Mouse (Mus musculus): ENCODE data around the gene Apobec1. TPM values are rescaled to one million over a fixed set of nuclear protein-coding genes. Genes with fewer than 3 reads are reported as not detected.
"Not testable (repeated sequence)": the region's sequence is repeated elsewhere in the genome, so short reads cannot be mapped to it uniquely, and the experiment has no call there.

The Apobec1 gene
- polyA plus RNA-seq (2015; fragmentation: Nextera tagmentation; extraction: Ambion mirVana) = 1.9 and 2.9 TPM in 2 replicates

DNA sequence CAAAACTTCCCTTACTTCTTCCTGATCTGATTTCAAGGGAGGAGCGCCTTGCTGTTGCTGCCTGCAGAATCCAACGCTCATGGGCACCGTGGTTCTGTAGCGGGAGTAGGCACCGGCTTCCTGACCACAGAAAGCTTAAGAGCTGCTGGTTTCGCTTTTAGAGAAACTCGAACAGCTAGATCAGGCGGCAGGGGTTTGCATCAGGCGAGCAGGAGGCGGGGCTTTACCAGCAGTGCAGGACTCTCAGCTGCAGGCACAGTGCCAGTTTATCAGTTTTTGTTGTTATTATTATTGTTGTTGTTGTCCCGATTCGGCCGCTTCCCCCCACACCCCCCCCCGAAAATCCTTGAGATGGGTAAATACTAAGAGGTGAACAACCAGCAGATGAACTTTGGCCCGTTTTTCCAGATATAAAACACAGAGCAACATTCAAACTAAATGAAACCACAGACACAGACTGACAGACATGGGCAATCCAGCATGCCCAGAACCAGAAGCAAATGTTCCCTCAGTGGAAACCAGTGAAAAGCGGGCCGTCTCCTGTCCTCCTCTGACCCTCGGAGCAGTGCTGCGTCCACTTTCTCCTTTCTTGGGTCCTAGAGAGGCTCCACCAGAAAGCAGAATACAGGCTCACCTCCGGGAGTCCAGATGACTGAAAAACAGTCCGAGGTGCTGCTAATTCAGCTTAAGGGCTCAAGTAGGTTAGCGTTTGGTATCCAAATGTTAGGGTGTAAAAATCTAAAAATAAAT, at the start of gene Apobec1:
Gene Apobec1, minus strand, starts transcription at position 203 of the 750 bp plus-strand sequence.
- Histone ChIP-seq H3K27ac (peak within 1 kb of the TSS; percentile 11; the same call in 1 of the 2 replicates), H3K9ac (replicated peaks) (peak within 1 kb of the TSS; percentile 55; the same call in 1 of the 2 replicates), H3K4me2 (replicated peaks) (peak within 1 kb of the TSS; percentile 62), H3K9me3 (no peaks in the 10 kb centered on the region), H3K27me3 (no peaks in the 10 kb centered on the region), H3K4me1 (replicated peaks) (peaks cover 5% of the 10 kb centered on the region; the same call in 1 of the 2 replicates), H3K36me3 (no peaks in the 10 kb centered on the region), H3K4me3 (replicated peaks) (peak within 1 kb of the TSS; percentile 38)
- 7% methylated on average over 22 of the region's 22 CpGs for WGBS
- peak; percentile 64 for ATAC-seq

DNA sequence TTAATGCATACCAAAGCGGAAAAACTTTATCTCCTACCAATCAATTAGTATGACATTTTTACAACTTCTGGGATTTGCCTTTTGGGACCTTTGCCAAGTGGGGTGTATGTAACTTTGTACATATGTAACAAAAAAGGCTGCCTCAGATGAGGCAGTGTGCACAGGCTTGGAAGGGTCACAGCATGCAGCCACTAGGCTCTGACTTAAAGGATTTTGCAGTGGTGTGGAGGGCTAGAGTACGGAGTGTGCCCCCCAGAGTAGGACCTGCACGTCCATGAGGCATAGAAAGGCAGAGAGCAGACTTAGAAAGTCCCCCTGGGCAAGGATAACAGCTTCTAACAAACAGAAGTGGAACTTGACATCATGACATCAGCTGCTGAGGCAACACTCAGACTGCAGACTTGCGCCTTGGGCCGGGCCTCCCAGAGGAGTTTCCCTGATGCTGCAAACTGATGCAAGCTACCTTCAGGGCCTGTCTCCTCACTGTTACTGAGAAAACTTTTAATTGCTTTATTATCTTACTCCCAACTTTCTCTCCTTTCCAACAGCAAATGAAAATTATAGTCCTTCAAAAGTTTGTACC, 48.2 kb upstream of the Apobec1 start:
- Histone ChIP-seq H3K36me3 (no peaks in the 10 kb centered on the region), H3K9ac (replicated peaks) (no peak overlapping the region), H3K4me2 (replicated peaks) (no peak overlapping the region), H3K9me3 (no peaks in the 10 kb centered on the region), H3K27ac (no peak overlapping the region), H3K27me3 (no peaks in the 10 kb centered on the region), H3K4me1 (replicated peaks) (peaks cover 9% of the 10 kb centered on the region; the same call in 1 of the 2 replicates), H3K4me3 (replicated peaks) (no peak overlapping the region)
- 67% methylated on average over 5 of the region's 5 CpGs for WGBS
- no peak for ATAC-seq

- Histone ChIP-seq H3K4me1 (replicated peaks) (0 out of 2 replicates have a peak, but pooled peaks cover 3% of the 10 kb centered on the region), H3K4me2 (replicated peaks) (no peak overlapping the region), H3K27ac (no peak overlapping the region)
These were observed 47.7 kb upstream of the Apobec1 start for GRCm38 (mm10) chr6:122649903-122650302.

GRCm38 (mm10) chr6:122644196-122644595, 42.0 kb upstream of the Apobec1 start:
- H3K36me3 ChIP-seq; H3K9ac ChIP-seq (replicated peaks); H3K9me3 ChIP-seq; H3K27ac ChIP-seq; H3K4me1 ChIP-seq (replicated peaks); ATAC-seq; H3K4me3 ChIP-seq (replicated peaks); H3K27me3 ChIP-seq; H3K4me2 ChIP-seq (replicated peaks): not testable (repeated sequence)
- 91% methylated on average over 21 of the region's 21 CpGs for WGBS

More at GRCm38 (mm10) chr6:122649903-122650302, 47.7 kb upstream of the Apobec1 start:
- 84% methylated on average over 3 of the region's 3 CpGs for WGBS
- H3K36me3 ChIP-seq = no peaks in the 10 kb centered on the region
- H3K27me3 ChIP-seq = no peaks in the 10 kb centered on the region
- no peaks in the 10 kb centered on the region for H3K9me3 ChIP-seq
- ATAC-seq = no peak
- H3K4me3 ChIP-seq (replicated peaks) = no peak overlapping the region
- H3K9ac ChIP-seq (replicated peaks) = no peak overlapping the region

DNA sequence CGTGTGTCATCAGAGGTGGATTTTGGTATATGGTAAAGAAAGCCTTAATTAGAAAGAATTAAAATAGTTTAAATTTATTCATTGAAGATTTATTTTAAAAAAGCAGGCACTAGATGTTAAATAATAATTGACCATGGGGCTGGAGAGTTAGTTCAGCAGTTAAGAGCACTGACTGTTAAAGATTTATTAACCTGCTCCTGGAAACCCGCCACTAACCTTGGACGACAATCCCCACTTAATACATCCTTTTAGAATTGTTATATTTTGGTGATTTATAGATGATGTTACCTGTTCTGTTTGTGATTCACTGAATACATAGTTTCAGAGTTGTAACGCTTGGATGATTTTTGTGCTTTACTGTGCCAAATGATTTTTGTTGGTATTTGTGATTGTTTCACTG, 35.3 kb upstream of the Apobec1 start:
- not testable (repeated sequence) for H3K4me2 ChIP-seq (replicated peaks); H3K9me3 ChIP-seq; H3K36me3 ChIP-seq; H3K9ac ChIP-seq (replicated peaks); H3K4me1 ChIP-seq (replicated peaks); H3K4me3 ChIP-seq (replicated peaks); ATAC-seq; H3K27me3 ChIP-seq; H3K27ac ChIP-seq
- WGBS = 90% methylated on average over 4 of the region's 4 CpGs

- Histone ChIP-seq H3K27me3 (no peaks in the 10 kb centered on the region), H3K4me2 (replicated peaks) (no peak overlapping the region), H3K27ac (no peak overlapping the region), H3K9ac (replicated peaks) (no peak overlapping the region), H3K36me3 (no peaks in the 10 kb centered on the region), H3K4me1 (replicated peaks) (no peaks in the 10 kb centered on the region), H3K4me3 (replicated peaks) (no peak overlapping the region), H3K9me3 (no peaks in the 10 kb centered on the region)
- ATAC-seq = no peak
- WGBS = 85% methylated on average over 3 of the region's 3 CpGs
These were observed 34.4 kb upstream of the Apobec1 start for GRCm38 (mm10) chr6:122636666-122637065.

DNA sequence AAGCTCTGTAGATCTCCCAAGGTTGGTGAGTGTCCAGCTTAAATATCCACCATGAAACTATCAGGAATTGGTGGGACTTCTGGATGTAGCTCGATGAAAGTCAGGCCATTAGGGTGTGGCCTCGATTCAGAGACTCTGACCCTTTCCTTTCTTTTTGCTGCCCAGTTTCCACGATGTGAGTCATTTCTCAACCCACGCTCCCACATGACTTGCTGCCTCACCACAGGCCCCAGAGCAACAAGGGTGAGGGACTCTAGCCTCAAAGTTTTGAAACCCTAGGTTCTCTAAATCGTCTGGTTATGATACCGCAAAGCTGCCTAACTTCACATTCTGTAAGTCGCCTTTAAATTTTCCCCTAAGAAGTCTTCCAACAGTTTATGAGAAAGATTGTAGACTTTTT, 33.1 kb upstream of the Apobec1 start:
- Histone ChIP-seq H3K4me1 (replicated peaks) (no peaks in the 10 kb centered on the region), H3K9me3 (no peaks in the 10 kb centered on the region), H3K27ac (no peak overlapping the region), H3K4me3 (replicated peaks) (no peak overlapping the region), H3K36me3 (no peaks in the 10 kb centered on the region), H3K4me2 (replicated peaks) (no peak overlapping the region), H3K27me3 (no peaks in the 10 kb centered on the region), H3K9ac (replicated peaks) (no peak overlapping the region)
- ATAC-seq = no peak
- WGBS = 94% methylated on average over 7 of the region's 7 CpGs

- Histone ChIP-seq H3K9ac (replicated peaks) (no peak overlapping the region), H3K4me3 (replicated peaks) (no peak overlapping the region), H3K27me3 (no peaks in the 10 kb centered on the region), H3K9me3 (no peaks in the 10 kb centered on the region), H3K27ac (no peak overlapping the region), H3K4me1 (replicated peaks) (no peaks in the 10 kb centered on the region), H3K36me3 (no peaks in the 10 kb centered on the region), H3K4me2 (replicated peaks) (no peak overlapping the region)
- 0 out of 2 replicates have a peak, but pooled peaks have one; percentile 17 for ATAC-seq
- WGBS = 62% methylated on average over 9 of the region's 9 CpGs
These were observed 31.2 kb upstream of the Apobec1 start for GRCm38 (mm10) chr6:122633411-122633810.

DNA sequence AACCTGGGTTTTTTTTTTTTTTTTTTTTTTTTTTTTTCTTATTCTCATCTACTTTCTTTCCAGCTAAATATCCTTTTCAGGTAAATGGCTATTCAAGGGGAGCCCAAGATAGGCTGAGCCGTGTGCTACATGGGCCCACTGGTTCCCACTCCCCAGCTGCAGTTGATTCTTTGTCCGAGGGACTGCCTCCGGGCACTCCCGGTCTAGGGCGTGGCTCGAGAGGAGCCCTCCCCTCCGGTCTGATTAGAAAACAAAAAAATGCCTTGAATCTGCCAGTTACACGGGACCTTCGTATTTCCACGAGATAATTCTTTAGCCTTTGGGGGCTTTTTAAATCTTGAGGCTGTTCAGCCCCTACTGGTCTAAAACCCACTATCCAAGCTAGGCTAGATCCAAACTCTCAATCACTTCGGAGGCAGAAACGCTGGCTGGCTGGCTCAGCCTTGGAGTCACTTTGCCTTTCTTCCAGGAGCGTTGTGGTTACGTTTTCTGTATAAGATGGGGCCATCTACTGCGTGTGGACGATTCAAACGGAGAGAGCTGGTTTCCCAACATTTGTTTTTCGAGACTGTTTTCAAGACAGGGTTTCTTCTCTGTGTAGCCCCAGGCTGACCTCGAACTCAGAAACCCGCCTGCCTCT, 25.3 kb upstream of the Apobec1 start:
- WGBS = 47% methylated on average over 20 of the region's 20 CpGs
- no peak overlapping the region; the same call in 1 of the 2 replicates for H3K4me3 ChIP-seq (replicated peaks)
- H3K27me3 ChIP-seq = no peaks in the 10 kb centered on the region
- H3K9me3 ChIP-seq = no peaks in the 10 kb centered on the region
- no peaks in the 10 kb centered on the region for H3K4me1 ChIP-seq (replicated peaks)
- no peak overlapping the region for H3K27ac ChIP-seq
- H3K4me2 ChIP-seq (replicated peaks) = no peak overlapping the region
- H3K36me3 ChIP-seq = no peaks in the 10 kb centered on the region
- H3K9ac ChIP-seq (replicated peaks) = no peak overlapping the region
- no peak for ATAC-seq

- WGBS = 92% methylated on average over 8 of the region's 8 CpGs
- Histone ChIP-seq H3K27ac (no peak within 1 kb of the TSS), H3K4me2 (replicated peaks) (no peak within 1 kb of the TSS), H3K27me3 (no peaks in the 10 kb centered on the region), H3K4me3 (replicated peaks) (no peak within 1 kb of the TSS), H3K9ac (replicated peaks) (no peak within 1 kb of the TSS), H3K36me3 (no peaks in the 10 kb centered on the region), H3K4me1 (replicated peaks) (no peaks in the 10 kb centered on the region), H3K9me3 (no peaks in the 10 kb centered on the region)
- ATAC-seq = no peak
These were observed 23.9 kb upstream of the Apobec1 start, which contains the start of gene Dppa3 for GRCm38 (mm10) chr6:122626110-122626509. Gene Dppa3, plus strand, starts transcription at chr6:122626410.

DNA sequence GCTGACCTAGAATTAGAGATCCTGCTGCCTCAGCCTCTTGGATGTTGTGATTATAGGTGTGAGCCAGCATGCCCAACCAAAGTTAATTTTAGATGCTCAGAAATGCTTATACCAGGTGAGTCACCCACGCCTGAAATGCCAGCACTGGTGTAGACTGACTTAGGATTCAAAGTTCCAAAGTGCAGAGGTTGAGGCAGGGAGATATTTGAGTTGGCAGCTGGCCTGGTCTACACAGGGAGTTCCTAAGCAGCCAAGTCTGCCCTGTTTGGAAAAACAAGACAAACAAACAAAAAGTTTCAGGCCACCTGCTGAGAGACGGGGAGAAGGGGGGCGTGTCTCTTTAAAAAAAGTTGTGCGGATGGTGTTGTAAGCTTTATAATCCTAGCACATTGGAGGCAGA, 22.9 kb upstream of the Apobec1 start:
- no peak overlapping the region for H3K27ac ChIP-seq
- H3K4me2 ChIP-seq (replicated peaks) = no peak overlapping the region
- no peaks in the 10 kb centered on the region for H3K27me3 ChIP-seq
- 90% methylated on average over 4 of the region's 4 CpGs for WGBS
- no peaks in the 10 kb centered on the region for H3K9me3 ChIP-seq
- ATAC-seq = no peak
- no peaks in the 10 kb centered on the region for H3K36me3 ChIP-seq
- H3K4me1 ChIP-seq (replicated peaks) = no peaks in the 10 kb centered on the region
- no peak overlapping the region for H3K4me3 ChIP-seq (replicated peaks)
- H3K9ac ChIP-seq (replicated peaks) = no peak overlapping the region

DNA sequence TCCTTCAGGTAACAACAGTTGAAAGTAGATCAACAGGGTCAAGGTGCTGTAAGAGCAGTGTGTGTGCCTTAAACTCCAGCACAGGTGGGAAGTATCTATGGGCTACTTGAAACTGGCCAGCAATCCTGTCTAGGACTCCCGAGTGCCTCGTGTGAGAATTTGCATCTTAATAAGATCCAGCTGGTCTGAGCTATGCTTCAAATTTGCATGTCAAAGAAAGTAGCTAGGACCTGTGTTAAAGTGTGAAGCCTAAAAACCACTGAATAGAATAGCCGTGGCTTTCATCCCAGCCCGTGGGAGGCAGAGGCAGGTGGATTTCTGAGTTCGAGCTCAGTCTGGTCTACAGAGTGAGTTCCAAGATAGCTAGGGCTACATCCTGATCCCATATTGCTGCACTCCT, 22.2 kb upstream of the Apobec1 start:
- H3K9me3 ChIP-seq = no peaks in the 10 kb centered on the region
- no peaks in the 10 kb centered on the region for H3K4me1 ChIP-seq (replicated peaks)
- no peak overlapping the region for H3K4me2 ChIP-seq (replicated peaks)
- H3K27me3 ChIP-seq = no peaks in the 10 kb centered on the region
- 19% methylated on average over 5 of the region's 5 CpGs for WGBS
- no peak overlapping the region for H3K27ac ChIP-seq
- H3K36me3 ChIP-seq = no peaks in the 10 kb centered on the region
- H3K4me3 ChIP-seq (replicated peaks) = no peak overlapping the region
- no peak for ATAC-seq
- no peak overlapping the region for H3K9ac ChIP-seq (replicated peaks)

All from midbrain, embryonic 13.5 days (tissue).